Mouse (Mus musculus) CH12.LX (cell line): ENCODE measurements around the gene Zranb3. TPM values are rescaled to one million over a fixed set of nuclear protein-coding genes. Genes with fewer than 3 reads are reported as not detected.

ENCODE experiments used
- DNase-seq: peaks from one replicate; pipeline ENCODE4 v3.0.0-alpha.2; 2013; ENCODE audit errors: extremely low read depth
- H3K27ac ChIP-seq: 2 replicates; pipeline ENCODE4 v1.5.1; 2012; ENCODE audit warnings: low read depth, mild to moderate bottlenecking, control low read depth, moderate library complexity; ENCODE audit not compliant: insufficient read depth
- H3K27me3 ChIP-seq: replicated peaks from 2 replicates; pipeline ENCODE3; 2012; ENCODE audit warnings: inconsistent platforms
- H3K36me3 ChIP-seq, 2 experiments: replicated peaks in 1 of 2; 2 replicates each; pipeline versions ENCODE3 to v1.6.1; 2012; ENCODE audit warnings: inconsistent platforms in 1 of 2, low read length in 1 of 2, mild to moderate bottlenecking in 1 of 2, mixed read lengths in 1 of 2, moderate library complexity in 1 of 2; ENCODE audit not compliant: control insufficient read depth in 1 of 2, insufficient read depth in 1 of 2
- H3K4me1 ChIP-seq, 2 experiments: 2 replicates each; pipeline ENCODE4 v1.6.1; 2012; ENCODE audit warnings: inconsistent platforms in 1 of 2, moderate library complexity in 1 of 2; ENCODE audit not compliant: insufficient read depth in 2 of 2, control insufficient read depth in 1 of 2
- H3K4me2 ChIP-seq: 2 replicates; pipeline ENCODE4 v1.6.1; 2012; ENCODE audit warnings: low read depth, mild to moderate bottlenecking, control low read depth; ENCODE audit not compliant: poor library complexity, insufficient read depth, severe bottlenecking
- H3K4me3 ChIP-seq, 3 experiments: fragments of 150-350 bp in 1 of 3; sonication (generic) in 1 of 3; replicated peaks in 1 of 3; 2 replicates each; pipeline versions ENCODE3 to v1.5.1; 2011 to 2012; ENCODE audit warnings: low read depth in 2 of 3, low read length in 2 of 3, mild to moderate bottlenecking in 2 of 3, moderate library complexity in 2 of 3, control low read depth in 1 of 3, improper control_type of control experiment in 1 of 3, inconsistent platforms in 1 of 3, mixed read lengths in 1 of 3; ENCODE audit not compliant: poor library complexity in 1 of 3
- H3K79me2 ChIP-seq: replicated peaks from 2 replicates; pipeline ENCODE4 v1.6.1; 2012; ENCODE audit warnings: mild to moderate bottlenecking, moderate library complexity; ENCODE audit not compliant: control insufficient read depth, poor library complexity, insufficient read depth, severe bottlenecking; ENCODE audit errors: extremely low read depth
- H3K9ac ChIP-seq: 2 replicates; pipeline ENCODE4 v1.6.1; 2012; ENCODE audit warnings: low read depth, mild to moderate bottlenecking, control low read depth, moderate library complexity; ENCODE audit not compliant: insufficient read depth
- H3K9me3 ChIP-seq: replicated peaks from 2 replicates; pipeline ENCODE3; 2012; ENCODE audit warnings: low read length, inconsistent platforms, mixed read lengths
- BHLHE40 ChIP-seq: IDR thresholded peaks from 2 replicates; pipeline ENCODE4 v1.6.1; 2011; ENCODE audit warnings: mild to moderate bottlenecking, low read depth, low read length, improper control_type of control experiment
- CTCF ChIP-seq, 2 experiments: IDR thresholded peaks in 1 of 2; conservative IDR thresholded peaks in 1 of 2; 2 replicates each; pipeline ENCODE4 v1.5.1; 2011 to 2012; ENCODE audit warnings: low read depth in 2 of 2, low read length in 2 of 2, improper control_type of control experiment in 1 of 2, inconsistent platforms in 1 of 2, mild to moderate bottlenecking in 1 of 2, moderate library complexity in 1 of 2
- E2F4 ChIP-seq: IDR thresholded peaks from 2 replicates; pipeline ENCODE4 v1.6.1; 2011; ENCODE audit warnings: low read depth, low read length, improper control_type of control experiment; ENCODE audit not compliant: insufficient replicate concordance
- ELF1 ChIP-seq: IDR thresholded peaks from 2 replicates; pipeline ENCODE4 v1.6.1; 2014; ENCODE audit warnings: low read depth, mild to moderate bottlenecking, inconsistent platforms, low read length, improper control_type of control experiment
- EP300 ChIP-seq: IDR thresholded peaks from 2 replicates; pipeline ENCODE4 v1.6.1; 2011; ENCODE audit warnings: low read length, improper control_type of control experiment
- ETS1 ChIP-seq: conservative IDR thresholded peaks from 2 replicates; pipeline ENCODE4 v1.6.1; 2012; ENCODE audit warnings: low read depth, mild to moderate bottlenecking, inconsistent platforms, low read length, improper control_type of control experiment, moderate library complexity
- GABPA ChIP-seq: IDR thresholded peaks from 2 replicates; pipeline ENCODE4 v1.6.1; 2012; ENCODE audit warnings: low read depth, low read length, improper control_type of control experiment, inconsistent platforms; ENCODE audit not compliant: insufficient replicate concordance
- HCFC1 ChIP-seq: IDR thresholded peaks from 2 replicates; pipeline ENCODE4 v1.6.1; 2012; ENCODE audit warnings: low read depth, mild to moderate bottlenecking, inconsistent platforms, low read length, improper control_type of control experiment
- JUN ChIP-seq: IDR thresholded peaks from 2 replicates; pipeline ENCODE4 v1.6.1; 2011; ENCODE audit warnings: low read depth, mild to moderate bottlenecking, low read length, improper control_type of control experiment, moderate library complexity; ENCODE audit not compliant: insufficient read depth
- KAT2A ChIP-seq: IDR thresholded peaks from 2 replicates; pipeline ENCODE4 v1.6.1; 2012; ENCODE audit warnings: low read length, improper control_type of control experiment, inconsistent platforms; ENCODE audit not compliant: insufficient replicate concordance
- MAX ChIP-seq: IDR thresholded peaks from 2 replicates; pipeline ENCODE4 v1.6.1; 2011; ENCODE audit warnings: low read length, improper control_type of control experiment
- MEF2A ChIP-seq: IDR thresholded peaks from 2 replicates; pipeline ENCODE4 v1.6.1; 2014; ENCODE audit warnings: low read depth, mild to moderate bottlenecking, inconsistent platforms, low read length, improper control_type of control experiment, borderline replicate concordance
- MXI1 ChIP-seq: IDR thresholded peaks from 2 replicates; pipeline ENCODE4 v1.6.1; 2011; ENCODE audit warnings: mild to moderate bottlenecking, low read depth, low read length, improper control_type of control experiment
- MYC ChIP-seq: IDR thresholded peaks from 2 replicates; pipeline ENCODE4 v1.6.1; 2011; ENCODE audit warnings: low read depth, mild to moderate bottlenecking, improper control_type of control experiment, low read length
- NELFE ChIP-seq: IDR thresholded peaks from 2 replicates; pipeline ENCODE4 v1.6.1; 2011; ENCODE audit warnings: low read depth, low read length, improper control_type of control experiment
- PAX5 ChIP-seq: IDR thresholded peaks from 2 replicates; pipeline ENCODE4 v1.6.1; 2012; ENCODE audit warnings: low read length, inconsistent platforms, mixed read lengths
- POLR2A ChIP-seq: IDR thresholded peaks from 2 replicates; pipeline ENCODE4 v1.6.1; 2011; ENCODE audit warnings: low read depth, mild to moderate bottlenecking, improper control_type of control experiment, low read length
- POLR2AphosphoS2 ChIP-seq: IDR thresholded peaks from 2 replicates; pipeline ENCODE4 v1.6.1; 2011; ENCODE audit warnings: low read depth, low read length, improper control_type of control experiment
- RAD21 ChIP-seq: IDR thresholded peaks from 2 replicates; pipeline ENCODE4 v1.6.1; 2011; ENCODE audit warnings: low read depth, mild to moderate bottlenecking, low read length, improper control_type of control experiment, moderate library complexity
- RCOR1 ChIP-seq: conservative IDR thresholded peaks from 2 replicates; pipeline ENCODE4 v1.6.1; 2012; ENCODE audit warnings: low read depth, mild to moderate bottlenecking, inconsistent platforms, low read length, improper control_type of control experiment
- TBP ChIP-seq: conservative IDR thresholded peaks from 2 replicates; pipeline ENCODE4 v1.6.1; 2011; ENCODE audit warnings: low read depth, low read length, improper control_type of control experiment
- UBTF ChIP-seq: IDR thresholded peaks from 2 replicates; pipeline ENCODE4 v1.6.1; 2012; ENCODE audit warnings: low read depth, mild to moderate bottlenecking, inconsistent platforms, low read length, improper control_type of control experiment, moderate library complexity
- ZC3H11A ChIP-seq: IDR thresholded peaks from 2 replicates; pipeline ENCODE4 v1.6.1; 2012; ENCODE audit warnings: low read depth, mild to moderate bottlenecking, inconsistent platforms, low read length, improper control_type of control experiment
- ZMIZ1 ChIP-seq: IDR thresholded peaks from 2 replicates; pipeline ENCODE4 v1.6.1; 2012; ENCODE audit warnings: low read depth, mild to moderate bottlenecking, inconsistent platforms, low read length, improper control_type of control experiment
- ZNF384 ChIP-seq: IDR thresholded peaks from 2 replicates; pipeline ENCODE4 v1.6.1; 2012; ENCODE audit warnings: low read depth, low read length, improper control_type of control experiment, inconsistent platforms
- dilution Hi-C: fragments of 300-500 bp; cut with MboI; formaldehyde crosslinking; loops from 2 replicates; pipeline ENCODE4 v1.14.3; 2020; ENCODE audit warnings: low sequenced_read_pairs; ENCODE audit not compliant: extremely low pct_unique_long_range_greater_than_20kb, extremely low pct_ligation_motif_present
- in situ Hi-C: fragments of 300-500 bp; cut with MboI; formaldehyde crosslinking; loops from 3 replicates; pipeline ENCODE4 v1.14.3; 2019; ENCODE audit warnings: low sequenced_read_pairs, low pct_ligation_motif_present, low pct_unique_long_range_greater_than_20kb, mixed read lengths
- polyA plus RNA-seq: library from polyadenylated mRNA; unstranded; fragments of >175 nt; gene quantifications from 2 replicates; pipeline ENCODE4 v1.2.1, GENCODE M21; 2012; ENCODE audit warnings: low read depth; ENCODE audit not compliant: insufficient read length
- total RNA-seq, 2 experiments: library from RNA; depleted of rRNA; stranded (reverse); fragments of 300-350 nt in 1 of 2; fragments of >200 nt in 1 of 2; gene quantifications; 2 replicates each; pipeline ENCODE4 v1.2.3; 2012 to 2014

Zranb3 gene
- total and polyA plus RNA-seq, 3 experiments = 9.9 to 13.6 (median 12.4) TPM

- TF ChIP-seq ZMIZ1 = no peak
- TF ChIP-seq PAX5 = no peak
- no peak for TF ChIP-seq HCFC1
- TF ChIP-seq, all 38 proteins: peak for 0
Observed at GRCm38 (mm10) chr1:128073051-128073450, 29.8 kb downstream of the Zranb3 start (continued).

GRCm38 (mm10) chr1:128070003-128070402 lies 32.8 kb downstream of the Zranb3 start:
- in situ Hi-C loops (no loop called here), dilution Hi-C loops (no loop called here)
- H3K4me2 ChIP-seq = no peak overlapping the region
- H3K27me3 ChIP-seq = no peaks in the 10 kb centered on the region
- H3K4me3 ChIP-seq = no peak overlapping the region
- H3K4me1 ChIP-seq = no peaks in the 10 kb centered on the region
- DNase-seq = no peak
- H3K36me3 ChIP-seq = peaks cover 3 to 12% of the 10 kb centered on the region in 2 experiments
- H3K9me3 ChIP-seq = no peaks in the 10 kb centered on the region
- no peak overlapping the region for H3K27ac ChIP-seq
- H3K9ac ChIP-seq = no peak overlapping the region
- TF ChIP-seq RCOR1 (no peak), RAD21 (no peak), ELF1 (no peak), POLR2A (no peak), KAT2A (no peak), ZNF384 (no peak), UBTF (no peak), GABPA (no peak), ETS1 (no peak)
- no peaks in the 10 kb centered on the region for H3K79me2 ChIP-seq

- Histone ChIP-seq H3K9ac (no peak overlapping the region), H3K4me3 (no peak overlapping the region), H3K4me2 (no peak overlapping the region), H3K9me3 (no peaks in the 10 kb centered on the region), H3K36me3 (peaks cover 0 to 8% of the 10 kb centered on the region in 2 experiments), H3K4me1 (no peaks in the 10 kb centered on the region), H3K27me3 (no peaks in the 10 kb centered on the region), H3K79me2 (no peaks in the 10 kb centered on the region), H3K27ac (no peak overlapping the region)
- dilution Hi-C loops (no loop called here), in situ Hi-C loops (no loop called here)
- DNase-seq = no peak
- TF ChIP-seq POLR2AphosphoS2 (no peak), CTCF (conservative IDR thresholded peaks at IDR 0.05 in 1 of 2, IDR thresholded peaks at IDR 0.05 in 1 of 2; ENCODE audit: low read depth in 2 of 2, low read length in 2 of 2) (no peak)
Observed at GRCm38 (mm10) chr1:128068945-128069397, 33.9 kb downstream of the Zranb3 start.

DNA sequence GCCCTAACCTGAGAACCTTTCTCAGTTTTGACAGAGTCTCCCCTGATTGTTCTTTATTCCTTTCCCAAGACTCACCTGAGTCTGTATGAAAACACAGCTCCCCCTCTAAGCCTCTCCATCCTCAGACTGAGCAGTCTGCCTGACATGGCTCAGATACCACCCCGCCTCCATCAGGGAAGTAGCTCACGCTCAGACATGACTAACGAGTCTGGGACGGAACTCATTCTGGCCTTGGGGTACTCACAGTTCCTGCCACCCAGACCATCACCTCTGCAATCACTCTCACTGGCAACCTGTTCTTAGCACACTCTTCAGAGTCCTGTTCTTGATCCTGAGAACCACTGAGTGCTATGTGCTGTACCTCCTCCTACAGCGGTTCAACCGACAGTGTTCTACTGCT lies 38.1 kb downstream of the Zranb3 start:
- Histone ChIP-seq H3K4me3 (no peak overlapping the region), H3K4me1 (no peaks in the 10 kb centered on the region), H3K79me2 (no peaks in the 10 kb centered on the region), H3K36me3 (peaks cover 0 to 16% of the 10 kb centered on the region in 2 experiments), H3K9ac (no peak overlapping the region), H3K9me3 (no peaks in the 10 kb centered on the region), H3K27me3 (no peaks in the 10 kb centered on the region), H3K27ac (no peak overlapping the region), H3K4me2 (no peak overlapping the region)
- TF ChIP-seq BHLHE40 (no peak), POLR2A (no peak), ZNF384 (no peak), JUN (no peak), MYC (no peak), ZMIZ1 (no peak), PAX5 (no peak), NELFE (no peak), E2F4 (no peak), MEF2A (no peak), ZC3H11A (no peak), EP300 (no peak), MXI1 (no peak), MAX (no peak), KAT2A (no peak), TBP (no peak), RCOR1 (no peak)
- no peak for DNase-seq
- dilution Hi-C loops = no loop called here
- in situ Hi-C loops = no loop called here
